Mouse (Mus musculus) right cerebral cortex, postnatal 25 days (tissue): ENCODE results near the gene Lmbrd1.
"Not testable (repeated sequence)": the region's sequence is repeated elsewhere in the genome, so short reads cannot be mapped to it uniquely, and the experiment has no call there.

Source experiments
- DNase-seq: peaks from one replicate; pipeline ENCODE4 v3.0.0; 2022

The Lmbrd1 gene

GRCm38 (mm10) chr1:24678205-24678917 lies at the start of gene Lmbrd1:
Gene Lmbrd1 (plus strand): TSS chr1:24678630.
- DNase-seq: peak; percentile 93

GRCm38 (mm10) chr1:24633553-24634132 lies 44.8 kb upstream of the Lmbrd1 start:
- DNase-seq: peak; percentile 7

GRCm38 (mm10) chr1:24650100-24650499 lies 28.3 kb upstream of the Lmbrd1 start:
- no peak for DNase-seq

- DNase-seq: no peak
Measured at GRCm38 (mm10) chr1:24659914-24660313, 18.5 kb upstream of the Lmbrd1 start.

GRCm38 (mm10) chr1:24660662-24661061 lies 17.8 kb upstream of the Lmbrd1 start:
- not testable (repeated sequence) for DNase-seq

GRCm38 (mm10) chr1:24661551-24661950 lies 16.9 kb upstream of the Lmbrd1 start:
- peak; percentile 87 for DNase-seq

- no peak for DNase-seq
Measured at GRCm38 (mm10) chr1:24664158-24664557, 14.3 kb upstream of the Lmbrd1 start.

GRCm38 (mm10) chr1:24673231-24673630 lies 5.2 kb upstream of the Lmbrd1 start:
- DNase-seq: no peak

GRCm38 (mm10) chr1:24677706-24678105 lies 724 bp upstream of the Lmbrd1 start:
- DNase-seq: no peak

- no peak for DNase-seq
Measured at GRCm38 (mm10) chr1:24679071-24679470, 641 bp downstream of the Lmbrd1 start.

- DNase-seq: no peak
Measured at GRCm38 (mm10) chr1:24680991-24681390, 2.6 kb downstream of the Lmbrd1 start.

- DNase-seq: no peak
Measured at GRCm38 (mm10) chr1:24681946-24682345, 3.5 kb downstream of the Lmbrd1 start.

GRCm38 (mm10) chr1:24683947-24684346 lies 5.5 kb downstream of the Lmbrd1 start:
- no peak for DNase-seq

- DNase-seq: no peak
Measured at GRCm38 (mm10) chr1:24685606-24686005, 7.2 kb downstream of the Lmbrd1 start.

- DNase-seq: no peak
Measured at GRCm38 (mm10) chr1:24686235-24687021, 8.0 kb downstream of the Lmbrd1 start.

GRCm38 (mm10) chr1:24697677-24698076 lies 19.2 kb downstream of the Lmbrd1 start:
- no peak for DNase-seq

- DNase-seq: no peak
Measured at GRCm38 (mm10) chr1:24698146-24698880, 19.9 kb downstream of the Lmbrd1 start.

- no peak for DNase-seq
Measured at GRCm38 (mm10) chr1:24699320-24699719, 20.9 kb downstream of the Lmbrd1 start.

GRCm38 (mm10) chr1:24700241-24700640 lies 21.8 kb downstream of the Lmbrd1 start:
- no peak for DNase-seq

GRCm38 (mm10) chr1:24703821-24704220 lies 25.4 kb downstream of the Lmbrd1 start:
- DNase-seq: no peak

- no peak for DNase-seq
Measured at GRCm38 (mm10) chr1:24716301-24716700, 37.9 kb downstream of the Lmbrd1 start.

GRCm38 (mm10) chr1:24719621-24720020 lies 41.2 kb downstream of the Lmbrd1 start:
- DNase-seq: no peak

GRCm38 (mm10) chr1:24720209-24720608 lies 41.8 kb downstream of the Lmbrd1 start:
- DNase-seq: no peak
